Mouse (Mus musculus): ENCODE results near the gene Prickle1. TPM values are rescaled to one million over a fixed set of nuclear protein-coding genes. Genes with fewer than 3 reads are reported as not detected.

Prickle1 gene
- polyA plus RNA-seq, 1 experiment from 2014 or later = 18.1 TPM

- no peaks in the 10 kb centered on the region for H3K9me3 ChIP-seq (ENCODE audit: control insufficient read depth, low read length)
- H3K36me3 ChIP-seq (ENCODE audit: control insufficient read depth, insufficient read depth, low read length) = peaks cover 36% of the 10 kb centered on the region
- no peak for ATAC-seq
- WGBS = 91% methylated on average over 17 of the region's 17 CpGs
- no peak overlapping the region for H3K27ac ChIP-seq (ENCODE audit: low read length)
- no peak overlapping the region for H3K9ac ChIP-seq (ENCODE audit: low read depth, low read length)
- H3K4me2 ChIP-seq (ENCODE audit: low read depth, low read length) = no peak overlapping the region
- no peaks in the 10 kb centered on the region for H3K27me3 ChIP-seq (replicated peaks; ENCODE audit: control insufficient read depth, insufficient read depth, low read length)
- H3K4me1 ChIP-seq (ENCODE audit: control insufficient read depth, insufficient read depth, low read length) = no peaks in the 10 kb centered on the region
- no peak overlapping the region for H3K4me3 ChIP-seq (ENCODE audit: low read length)
Observed at GRCm38 (mm10) chr15:93504808-93505207, 90.9 kb downstream of the Prickle1 start.

- Histone ChIP-seq H3K27me3 (replicated peaks; ENCODE audit: control insufficient read depth, insufficient read depth, low read length) (no peaks in the 10 kb centered on the region), H3K9me3 (ENCODE audit: control insufficient read depth, low read length) (no peaks in the 10 kb centered on the region), H3K4me3 (ENCODE audit: low read length) (no peak overlapping the region), H3K27ac (ENCODE audit: low read length) (no peak overlapping the region), H3K4me2 (ENCODE audit: low read depth, low read length) (no peak overlapping the region), H3K4me1 (ENCODE audit: control insufficient read depth, insufficient read depth, low read length) (no peaks in the 10 kb centered on the region), H3K36me3 (ENCODE audit: control insufficient read depth, insufficient read depth, low read length) (peaks cover 29% of the 10 kb centered on the region), H3K9ac (ENCODE audit: low read depth, low read length) (no peak overlapping the region)
- 95% methylated on average over 35 of the region's 35 CpGs for WGBS
- ATAC-seq = no peak
Observed at GRCm38 (mm10) chr15:93503201-93503745, 92.4 kb downstream of the Prickle1 start.

- Histone ChIP-seq H3K36me3 (ENCODE audit: control insufficient read depth, insufficient read depth, low read length) (peaks cover 27% of the 10 kb centered on the region), H3K9me3 (ENCODE audit: control insufficient read depth, low read length) (no peaks in the 10 kb centered on the region), H3K9ac (ENCODE audit: low read depth, low read length) (no peak overlapping the region), H3K4me1 (ENCODE audit: control insufficient read depth, insufficient read depth, low read length) (no peaks in the 10 kb centered on the region), H3K4me3 (ENCODE audit: low read length) (no peak overlapping the region), H3K4me2 (ENCODE audit: low read depth, low read length) (no peak overlapping the region), H3K27me3 (replicated peaks; ENCODE audit: control insufficient read depth, insufficient read depth, low read length) (no peaks in the 10 kb centered on the region), H3K27ac (ENCODE audit: low read length) (no peak overlapping the region)
- WGBS = 93% methylated on average over 9 of the region's 9 CpGs
- no peak for ATAC-seq
Observed at GRCm38 (mm10) chr15:93502703-93503102, 93.0 kb downstream of the Prickle1 start.

GRCm38 (mm10) chr15:93499866-93500265 lies 95.8 kb downstream of the Prickle1 start:
- no peak for ATAC-seq
- H3K27ac ChIP-seq (ENCODE audit: low read length) = no peak overlapping the region
- peaks cover 27% of the 10 kb centered on the region for H3K36me3 ChIP-seq (ENCODE audit: control insufficient read depth, insufficient read depth, low read length)
- 78% methylated on average over 9 of the region's 9 CpGs for WGBS
- H3K4me2 ChIP-seq (ENCODE audit: low read depth, low read length) = no peak overlapping the region
- H3K9me3 ChIP-seq (ENCODE audit: control insufficient read depth, low read length) = no peaks in the 10 kb centered on the region
- H3K27me3 ChIP-seq (replicated peaks; ENCODE audit: control insufficient read depth, insufficient read depth, low read length) = no peaks in the 10 kb centered on the region
- H3K9ac ChIP-seq (ENCODE audit: low read depth, low read length) = no peak overlapping the region
- no peaks in the 10 kb centered on the region for H3K4me1 ChIP-seq (ENCODE audit: control insufficient read depth, insufficient read depth, low read length)
- no peak overlapping the region for H3K4me3 ChIP-seq (ENCODE audit: low read length)

- H3K4me1 ChIP-seq (ENCODE audit: control insufficient read depth, insufficient read depth, low read length) = no peaks in the 10 kb centered on the region
- no peak overlapping the region for H3K4me2 ChIP-seq (ENCODE audit: low read depth, low read length)
- WGBS = 71% methylated on average over 7 of the region's 7 CpGs
- H3K4me3 ChIP-seq (ENCODE audit: low read length) = no peak overlapping the region
- H3K27me3 ChIP-seq (replicated peaks; ENCODE audit: control insufficient read depth, insufficient read depth, low read length) = no peaks in the 10 kb centered on the region
- H3K9ac ChIP-seq (ENCODE audit: low read depth, low read length) = no peak overlapping the region
- ATAC-seq = no peak
- no peaks in the 10 kb centered on the region; the same call in 1 of the 2 replicates for H3K36me3 ChIP-seq (ENCODE audit: control insufficient read depth, insufficient read depth, low read length)
- no peak overlapping the region for H3K27ac ChIP-seq (ENCODE audit: low read length)
- H3K9me3 ChIP-seq (ENCODE audit: control insufficient read depth, low read length) = no peaks in the 10 kb centered on the region
Observed at GRCm38 (mm10) chr15:93494700-93495099, 101.0 kb downstream of the Prickle1 start.

GRCm38 (mm10) chr15:93489597-93489996 lies 106.1 kb downstream of the Prickle1 start:
- Histone ChIP-seq H3K4me1 (ENCODE audit: control insufficient read depth, insufficient read depth, low read length) (no peaks in the 10 kb centered on the region), H3K4me2 (ENCODE audit: low read depth, low read length) (no peak overlapping the region), H3K9me3 (ENCODE audit: control insufficient read depth, low read length) (no peaks in the 10 kb centered on the region), H3K36me3 (ENCODE audit: control insufficient read depth, insufficient read depth, low read length) (no peaks in the 10 kb centered on the region), H3K9ac (ENCODE audit: low read depth, low read length) (no peak overlapping the region), H3K4me3 (ENCODE audit: low read length) (no peak overlapping the region), H3K27me3 (replicated peaks; ENCODE audit: control insufficient read depth, insufficient read depth, low read length) (no peaks in the 10 kb centered on the region), H3K27ac (ENCODE audit: low read length) (no peak overlapping the region)
- ATAC-seq = no peak
- WGBS = 85% methylated on average over 4 of the region's 4 CpGs

GRCm38 (mm10) chr15:93486066-93486465 lies 109.6 kb downstream of the Prickle1 start:
- Histone ChIP-seq H3K9me3 (ENCODE audit: control insufficient read depth, low read length) (no peaks in the 10 kb centered on the region), H3K4me2 (ENCODE audit: low read depth, low read length) (no peak overlapping the region), H3K27ac (ENCODE audit: low read length) (no peak overlapping the region; the same call in 1 of the 2 replicates), H3K36me3 (ENCODE audit: control insufficient read depth, insufficient read depth, low read length) (no peaks in the 10 kb centered on the region), H3K4me3 (ENCODE audit: low read length) (no peak overlapping the region), H3K27me3 (replicated peaks; ENCODE audit: control insufficient read depth, insufficient read depth, low read length) (no peaks in the 10 kb centered on the region), H3K9ac (ENCODE audit: low read depth, low read length) (no peak overlapping the region), H3K4me1 (ENCODE audit: control insufficient read depth, insufficient read depth, low read length) (no peaks in the 10 kb centered on the region)
- 60% methylated on average over 7 of the region's 7 CpGs for WGBS
- no peak for ATAC-seq

GRCm38 (mm10) chr15:93485252-93485651 lies 110.4 kb downstream of the Prickle1 start:
- 63% methylated on average over 3 of the region's 3 CpGs for WGBS
- Histone ChIP-seq H3K4me1 (ENCODE audit: control insufficient read depth, insufficient read depth, low read length) (no peaks in the 10 kb centered on the region), H3K4me3 (ENCODE audit: low read length) (no peak overlapping the region), H3K9ac (ENCODE audit: low read depth, low read length) (no peak overlapping the region), H3K4me2 (ENCODE audit: low read depth, low read length) (no peak overlapping the region), H3K9me3 (ENCODE audit: control insufficient read depth, low read length) (no peaks in the 10 kb centered on the region), H3K27me3 (replicated peaks; ENCODE audit: control insufficient read depth, insufficient read depth, low read length) (no peaks in the 10 kb centered on the region), H3K36me3 (ENCODE audit: control insufficient read depth, insufficient read depth, low read length) (no peaks in the 10 kb centered on the region), H3K27ac (ENCODE audit: low read length) (no peak overlapping the region)
- ATAC-seq = no peak

GRCm38 (mm10) chr15:93484261-93484710 lies 111.4 kb downstream of the Prickle1 start:
- Histone ChIP-seq H3K27me3 (replicated peaks; ENCODE audit: control insufficient read depth, insufficient read depth, low read length) (no peaks in the 10 kb centered on the region), H3K36me3 (ENCODE audit: control insufficient read depth, insufficient read depth, low read length) (no peaks in the 10 kb centered on the region), H3K4me3 (ENCODE audit: low read length) (no peak overlapping the region), H3K9me3 (ENCODE audit: control insufficient read depth, low read length) (no peaks in the 10 kb centered on the region), H3K4me2 (ENCODE audit: low read depth, low read length) (no peak overlapping the region), H3K4me1 (ENCODE audit: control insufficient read depth, insufficient read depth, low read length) (no peaks in the 10 kb centered on the region), H3K27ac (ENCODE audit: low read length) (0 out of 2 replicates have a peak overlapping the region, but pooled peaks have one; percentile 16), H3K9ac (ENCODE audit: low read depth, low read length) (no peak overlapping the region)
- ATAC-seq = peak; percentile 40; the same call in 1 of the 2 replicates
- WGBS = 42% methylated on average over 7 of the region's 7 CpGs

GRCm38 (mm10) chr15:93481112-93481511 lies 114.6 kb downstream of the Prickle1 start:
- 75% methylated on average over 10 of the region's 10 CpGs for WGBS
- Histone ChIP-seq H3K4me2 (ENCODE audit: low read depth, low read length) (no peak overlapping the region), H3K9ac (ENCODE audit: low read depth, low read length) (no peak overlapping the region), H3K4me3 (ENCODE audit: low read length) (no peak overlapping the region), H3K4me1 (ENCODE audit: control insufficient read depth, insufficient read depth, low read length) (no peaks in the 10 kb centered on the region), H3K27me3 (replicated peaks; ENCODE audit: control insufficient read depth, insufficient read depth, low read length) (no peaks in the 10 kb centered on the region), H3K36me3 (ENCODE audit: control insufficient read depth, insufficient read depth, low read length) (no peaks in the 10 kb centered on the region), H3K9me3 (ENCODE audit: control insufficient read depth, low read length) (no peaks in the 10 kb centered on the region), H3K27ac (ENCODE audit: low read length) (no peak overlapping the region)
- no peak for ATAC-seq

Data from intestine, embryonic 16.5 days (tissue).